Mouse (Mus musculus) frontal cortex, postnatal 14 days (tissue): ENCODE data around the gene Olfr504.
"Not testable (repeated sequence)": the region's sequence is repeated elsewhere in the genome, so short reads cannot be mapped to it uniquely, and the experiment has no call there.

ENCODE experiments used
- DNase-seq, 2 experiments: peaks; one replicate each; pipeline ENCODE4 v3.0.0; 2022; ENCODE audit warnings: low spot score in 2 of 2

Gene Olfr504

GRCm38 (mm10) chr7:108565693-108566092 lies at the start of gene Olfr504:
Gene Olfr504, minus strand, starts transcription at chr7:108565793.
- DNase-seq: no peak

GRCm38 (mm10) chr7:108614110-108614509 lies 48.5 kb upstream of the Olfr504 start:
- DNase-seq: no peak

- no peak for DNase-seq
Observed at GRCm38 (mm10) chr7:108610487-108610886, 44.9 kb upstream of the Olfr504 start, which contains the start of gene Olfr506. Gene Olfr506, plus strand, starts transcription at chr7:108610787.

- not testable (repeated sequence) for DNase-seq
Observed at GRCm38 (mm10) chr7:108601916-108602315, 36.3 kb upstream of the Olfr504 start.

GRCm38 (mm10) chr7:108589797-108590196 lies 24.2 kb upstream of the Olfr504 start:
- DNase-seq: no peak

- DNase-seq: not testable (repeated sequence)
Observed at GRCm38 (mm10) chr7:108544227-108544626, 21.4 kb downstream of the Olfr504 start, which contains the start of gene Olfr503. Gene Olfr503, plus strand, starts transcription at chr7:108544527.

GRCm38 (mm10) chr7:108542416-108542815 lies 23.2 kb downstream of the Olfr504 start:
- DNase-seq: no peak

- DNase-seq: no peak
Observed at GRCm38 (mm10) chr7:108524965-108525364, 40.6 kb downstream of the Olfr504 start, which contains the start of gene Olfr502. Gene Olfr502, minus strand, starts transcription at chr7:108525065.
